Mouse (Mus musculus): ENCODE data around the gene Gm21820.
"Not testable (repeated sequence)": the region's sequence is repeated elsewhere in the genome, so short reads cannot be mapped to it uniquely, and the experiment has no call there.

Gm21820 gene

GRCm38 (mm10) chrY:5249341-5249740, at the start of gene Gm21820:
Gene Gm21820, minus strand, starts transcription at chrY:5249441.
- not testable (repeated sequence) for DNase-seq
